Mouse (Mus musculus) forebrain, embryonic 14.5 days (tissue): ENCODE measurements around the gene Bicdl2. TPM values are rescaled to one million over a fixed set of nuclear protein-coding genes. Genes with fewer than 3 reads are reported as not detected.
A peak's percentile ranks its signal among the peaks of the same experiment; 100 is the strongest.

Experiments
- ATAC-seq: fragments of 200-750 bp; cut with Nextera tagmentation; 2 replicates; pipeline ENCODE4 v1.8.0; 2017; ENCODE audit warnings: mild to moderate bottlenecking, moderate library complexity
- DNase-seq: peaks from one replicate; pipeline ENCODE4 v3.0.0-alpha.2; 2015; ENCODE audit warnings: low spot score
- H3K27ac ChIP-seq: fragments of 300-500 bp; sonication (generic); 2 replicates; pipeline ENCODE4 v1.5.1; 2014; ENCODE audit warnings: low read depth, mild to moderate bottlenecking, control low read depth, low read length, moderate library complexity
- H3K27me3 ChIP-seq: fragments of 300-500 bp; sonication (generic); replicated peaks from 2 replicates; pipeline ENCODE4 v1.6.1; 2014; ENCODE audit warnings: low read length, control low read depth, mixed read lengths; ENCODE audit not compliant: control insufficient read depth, insufficient read depth
- H3K36me3 ChIP-seq: fragments of 300-500 bp; sonication (generic); 2 replicates; pipeline ENCODE4 v1.6.1; 2014; ENCODE audit warnings: low read length, control low read depth; ENCODE audit not compliant: control insufficient read depth, insufficient read depth
- H3K4me1 ChIP-seq: fragments of 300-500 bp; sonication (generic); 2 replicates; pipeline ENCODE4 v1.6.1; 2014; ENCODE audit warnings: antibody characterized with exemption, low read length, control low read depth; ENCODE audit not compliant: control insufficient read depth, insufficient read depth
- H3K4me2 ChIP-seq: fragments of 300-500 bp; sonication (generic); 2 replicates; pipeline ENCODE4 v1.6.1; 2014; ENCODE audit warnings: mild to moderate bottlenecking, control low read depth, low read length
- H3K4me3 ChIP-seq: fragments of 300-500 bp; sonication (generic); 2 replicates; pipeline ENCODE4 v1.5.1; 2014; ENCODE audit warnings: low read depth, low read length, control low read depth
- H3K9ac ChIP-seq: fragments of 300-500 bp; sonication (generic); 2 replicates; pipeline ENCODE4 v1.6.1; 2014; ENCODE audit warnings: mild to moderate bottlenecking, low read length, control low read depth, moderate library complexity
- H3K9me3 ChIP-seq: fragments of 300-500 bp; sonication (generic); replicated peaks from 2 replicates; pipeline ENCODE4 v1.6.1; 2016; ENCODE audit warnings: low read length, control low read depth, mixed read lengths; ENCODE audit not compliant: control insufficient read depth
- WGBS: fragments of 180-500 bp; shearing (Covaris S2); extraction: QIAGEN DNeasy Blood & Tissue Kit; methylation state at CpG from one replicate; pipeline ENCODE4 v1.1.7; 2014; 5-methylcytosine and 5-hydroxymethylcytosine counted together
- polyA plus RNA-seq: library from polyadenylated mRNA; unstranded; fragments of >200 nt; fragmentation: Nextera tagmentation; extraction: Ambion mirVana; gene quantifications from 2 replicates; pipeline ENCODE4 v1.2.1, GENCODE M21; 2014

The Bicdl2 gene
- polyA plus RNA-seq = not detected in 2 replicates

DNA sequence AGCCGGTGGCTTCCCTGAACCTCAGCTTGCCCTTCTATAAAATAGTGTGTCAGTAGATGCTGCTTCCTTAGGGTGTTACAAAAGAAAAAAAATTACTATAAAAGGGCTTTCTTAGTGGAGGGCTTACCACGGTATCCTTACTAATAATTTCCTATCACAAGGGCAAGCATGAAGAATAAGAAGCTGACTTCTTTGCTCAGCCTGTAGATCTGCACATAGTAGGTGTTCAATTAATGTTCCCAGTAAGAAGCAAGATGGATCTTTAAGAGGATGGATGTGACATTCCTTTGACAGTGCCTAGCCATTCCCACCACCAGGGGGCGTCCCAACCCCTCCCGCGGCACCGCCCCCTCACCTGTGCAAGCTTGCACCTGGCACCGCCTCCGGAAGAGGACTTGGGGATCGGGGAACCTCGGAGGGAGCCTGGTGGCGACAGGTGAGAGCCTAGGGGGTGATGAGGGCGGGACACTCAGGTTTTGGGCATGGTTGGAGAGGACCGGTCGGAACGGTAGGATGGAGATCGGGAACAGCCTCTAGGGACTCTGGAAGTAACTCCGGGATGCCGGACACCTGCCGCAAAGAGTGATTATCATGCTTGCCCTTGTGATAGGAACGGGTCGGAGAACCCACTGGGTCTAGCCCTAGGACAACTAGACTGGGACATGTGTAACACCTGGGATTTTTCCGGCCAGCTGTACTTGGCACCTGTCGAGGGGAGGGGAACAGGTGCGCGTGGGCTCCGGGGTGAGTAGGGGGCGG lies at the start of gene Bicdl2:
Gene Bicdl2 (plus strand): TSS at position 390 of the 759 bp plus-strand sequence.
- H3K27ac ChIP-seq = no peak within 1 kb of the TSS
- H3K4me3 ChIP-seq = no peak within 1 kb of the TSS
- H3K36me3 ChIP-seq = no peaks in the 10 kb centered on the region
- H3K27me3 ChIP-seq = peaks cover 34% of the 10 kb centered on the region
- no peak within 1 kb of the TSS for H3K9ac ChIP-seq
- no peak within 1 kb of the TSS for H3K4me2 ChIP-seq
- no peaks in the 10 kb centered on the region for H3K4me1 ChIP-seq
- no peak for DNase-seq
- no peak for ATAC-seq
- no peaks in the 10 kb centered on the region for H3K9me3 ChIP-seq
- 5% methylated on average over 27 of the region's 27 CpGs for WGBS

DNA sequence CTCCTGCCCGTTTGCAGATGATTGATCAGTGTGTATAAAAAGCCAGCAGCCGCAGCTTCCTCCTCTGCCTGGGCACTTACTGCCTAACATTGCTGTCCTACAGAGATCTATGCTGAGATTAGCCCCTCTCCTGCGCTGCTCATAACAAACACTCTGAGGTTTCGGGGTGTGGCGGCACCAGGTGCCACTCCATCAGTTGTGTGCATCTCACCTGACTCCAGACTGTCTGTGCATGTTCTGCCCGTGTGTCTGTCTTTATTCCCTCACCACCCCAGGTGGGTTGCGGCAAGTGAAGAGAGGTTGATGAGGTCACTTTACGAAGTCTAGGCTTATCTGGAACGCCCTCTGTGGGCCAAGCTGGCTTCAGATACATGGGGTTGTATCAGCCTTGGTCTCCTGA lies 43.2 kb upstream of the Bicdl2 start:
- ATAC-seq (no peak), DNase-seq (no peak)
- Histone ChIP-seq H3K9me3 (no peaks in the 10 kb centered on the region), H3K4me1 (no peaks in the 10 kb centered on the region), H3K4me2 (no peak overlapping the region), H3K36me3 (no peaks in the 10 kb centered on the region), H3K4me3 (no peak overlapping the region), H3K27ac (no peak overlapping the region), H3K27me3 (no peaks in the 10 kb centered on the region), H3K9ac (no peak overlapping the region)
- 76% methylated on average over 9 of the region's 9 CpGs for WGBS

DNA sequence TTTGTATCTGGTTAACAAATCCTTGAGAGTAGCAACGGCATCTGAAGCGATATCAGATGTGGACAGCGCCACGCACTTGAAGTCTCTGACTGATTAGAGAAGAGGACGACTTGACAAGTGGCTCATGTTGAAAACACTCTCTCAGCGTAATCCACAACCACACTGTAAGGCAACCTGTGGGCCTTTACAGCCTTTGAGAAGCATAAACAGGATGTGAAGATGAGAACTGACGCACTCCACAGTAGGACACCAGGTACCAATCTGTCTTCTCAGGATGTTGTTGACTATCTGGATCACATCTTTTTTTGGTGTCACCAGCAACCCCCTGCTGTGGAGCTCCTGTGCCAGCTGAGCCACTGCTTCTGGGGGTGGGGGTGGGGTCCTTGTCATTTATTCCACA lies 40.0 kb upstream of the Bicdl2 start:
- ATAC-seq (no peak), DNase-seq (no peak)
- WGBS = 85% methylated on average over 7 of the region's 7 CpGs
- Histone ChIP-seq H3K27ac (no peak overlapping the region), H3K4me2 (no peak overlapping the region), H3K36me3 (no peaks in the 10 kb centered on the region), H3K4me3 (no peak overlapping the region), H3K4me1 (no peaks in the 10 kb centered on the region), H3K9ac (no peak overlapping the region), H3K27me3 (no peaks in the 10 kb centered on the region), H3K9me3 (no peaks in the 10 kb centered on the region)

DNA sequence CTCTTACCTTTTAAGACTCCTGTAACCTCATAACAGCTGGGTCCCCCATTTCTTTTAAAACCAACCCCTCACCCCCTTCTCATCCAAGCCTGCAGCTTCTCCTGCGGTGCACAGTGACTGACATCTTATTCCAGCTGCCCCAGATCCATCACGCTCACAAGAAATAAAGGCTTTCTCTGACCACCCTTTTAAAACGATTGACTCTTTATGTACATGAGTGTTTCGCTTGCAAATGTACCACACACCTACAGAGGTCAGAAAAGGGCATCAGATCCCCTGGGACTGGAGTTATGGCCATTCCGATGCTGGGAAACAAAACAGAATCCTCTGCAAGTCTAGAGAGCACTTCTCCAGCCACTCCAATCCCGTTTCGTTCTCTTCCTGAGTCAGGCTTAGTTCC lies 32.5 kb upstream of the Bicdl2 start:
- Histone ChIP-seq H3K9me3 (no peaks in the 10 kb centered on the region), H3K27me3 (no peaks in the 10 kb centered on the region), H3K27ac (no peak overlapping the region), H3K4me2 (no peak overlapping the region), H3K9ac (no peak overlapping the region), H3K36me3 (no peaks in the 10 kb centered on the region), H3K4me3 (no peak overlapping the region), H3K4me1 (no peaks in the 10 kb centered on the region)
- DNase-seq (no peak), ATAC-seq (no peak)
- WGBS = 33% methylated on average over 7 of the region's 7 CpGs

DNA sequence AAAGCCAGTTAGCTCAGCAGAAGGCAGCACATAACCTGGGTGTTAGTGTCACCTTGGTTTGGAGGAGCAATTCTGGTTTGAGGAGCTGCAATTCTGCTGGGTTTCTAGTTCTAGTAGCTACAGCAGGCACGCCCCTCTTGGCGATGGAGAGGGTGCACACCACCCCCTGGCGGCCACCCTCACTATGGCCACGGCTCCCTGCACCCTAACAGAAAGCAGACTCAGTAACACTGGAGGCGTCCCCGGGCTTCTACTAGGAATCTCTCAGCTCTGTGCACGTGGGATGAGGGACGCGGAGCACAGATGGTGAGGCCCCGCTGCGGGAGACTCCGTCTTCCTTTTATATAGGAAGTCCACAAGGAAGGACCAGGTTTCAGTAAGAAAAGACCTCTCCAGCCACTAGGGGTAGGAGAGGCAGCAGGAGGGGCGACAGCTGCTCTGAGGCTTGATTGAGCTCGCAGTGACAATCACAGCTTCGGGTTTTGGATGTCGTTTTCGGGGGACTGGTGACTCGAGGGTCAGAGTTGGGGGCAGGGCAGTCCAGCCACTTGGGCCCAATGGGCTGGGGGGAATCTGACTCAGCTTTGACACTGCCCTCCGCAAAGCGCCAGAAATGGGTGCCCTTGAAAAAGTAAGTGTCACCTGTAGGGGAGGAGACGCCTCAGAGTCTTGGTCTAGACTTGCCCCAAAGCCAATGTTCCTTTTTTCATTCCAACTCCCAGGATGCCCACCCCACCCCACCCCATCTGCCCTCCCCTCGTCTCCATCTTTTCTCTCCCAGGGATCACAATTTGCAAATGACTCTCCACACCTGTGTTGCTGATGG lies 29.9 kb upstream of the Bicdl2 start:
- peak overlapping the region; percentile 29; the same call in 1 of the 2 replicates for H3K9ac ChIP-seq
- 18% methylated on average over 22 of the region's 22 CpGs for WGBS

DNA sequence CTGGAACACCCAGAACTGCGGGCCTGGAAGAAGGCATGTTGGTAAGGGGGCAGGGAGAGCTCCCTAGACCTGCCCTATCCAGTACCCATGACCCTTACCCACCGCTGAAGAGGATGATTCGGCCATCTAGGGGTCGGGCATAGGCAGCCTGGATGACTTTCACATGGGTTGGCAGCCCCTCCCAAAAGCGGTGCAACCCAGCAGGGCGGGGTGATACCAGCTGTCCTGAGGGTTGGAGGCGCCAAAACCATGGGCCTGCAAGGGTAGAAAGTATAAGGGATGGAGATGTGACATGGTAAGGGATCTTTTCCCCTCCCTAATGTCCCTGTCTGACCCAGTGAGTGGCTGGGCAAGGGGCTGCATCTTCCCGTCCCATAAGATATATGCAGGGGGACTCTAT lies 29.1 kb upstream of the Bicdl2 start:
- Histone ChIP-seq H3K4me1 (no peaks in the 10 kb centered on the region), H3K4me3 (no peak overlapping the region), H3K4me2 (no peak overlapping the region), H3K36me3 (no peaks in the 10 kb centered on the region), H3K27me3 (no peaks in the 10 kb centered on the region), H3K9ac (no peak overlapping the region), H3K9me3 (no peaks in the 10 kb centered on the region), H3K27ac (no peak overlapping the region)
- ATAC-seq (no peak), DNase-seq (no peak)
- WGBS = 88% methylated on average over 8 of the region's 8 CpGs

More for the DNA sequence above, 29.9 kb upstream of the Bicdl2 start:
- Histone ChIP-seq H3K36me3 (no peaks in the 10 kb centered on the region), H3K4me2 (peak overlapping the region; percentile 35), H3K4me1 (no peaks in the 10 kb centered on the region), H3K27ac (no peak overlapping the region), H3K9me3 (no peaks in the 10 kb centered on the region), H3K27me3 (no peaks in the 10 kb centered on the region), H3K4me3 (no peak overlapping the region)
- peak; percentile 70 for DNase-seq
- peak; percentile 86 for ATAC-seq

DNA sequence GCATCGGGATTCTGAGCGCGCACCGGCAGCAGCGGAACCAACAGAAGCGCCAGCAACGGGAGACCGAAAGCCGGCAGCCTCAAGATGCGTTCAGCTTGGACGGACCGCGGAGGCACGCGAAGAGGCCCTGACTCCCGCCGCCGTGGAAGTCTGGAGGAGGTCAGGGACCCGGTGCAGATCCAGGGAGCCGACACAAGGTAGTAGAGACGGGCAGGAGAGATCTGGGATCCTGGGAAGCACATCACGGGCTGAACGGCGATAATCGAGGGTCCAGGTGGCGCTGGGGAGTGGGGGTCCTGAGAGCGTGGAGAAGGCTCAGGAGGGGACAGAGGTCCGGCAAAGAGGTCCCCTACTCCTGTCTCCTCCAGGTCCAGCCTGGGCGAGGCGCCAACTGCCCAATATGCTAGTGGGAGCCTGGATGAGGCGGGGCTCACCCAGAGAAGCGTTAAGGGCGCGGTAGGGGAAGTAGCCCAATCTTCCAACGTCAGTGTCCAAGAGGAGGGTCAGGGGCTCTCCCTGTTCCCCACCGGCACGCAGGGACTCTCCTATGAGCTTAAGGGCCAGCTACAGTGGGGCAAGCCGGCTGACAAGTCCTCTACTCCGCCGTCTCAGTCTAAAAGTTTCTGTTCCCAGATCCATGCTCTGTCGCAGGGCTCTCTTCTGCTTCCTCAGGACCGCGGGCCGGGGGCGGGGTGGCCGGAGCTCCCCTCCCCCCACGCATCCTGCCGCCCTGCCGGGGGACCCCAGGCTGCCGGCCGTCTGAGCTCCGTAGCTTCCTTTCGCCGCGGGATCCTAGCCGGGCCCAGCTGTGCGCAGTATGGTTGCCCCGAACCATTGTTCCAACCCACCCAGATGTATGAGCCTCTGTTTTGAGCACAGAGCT lies 15.5 kb upstream of the Bicdl2 start, which contains the start of gene Mmp25:
Gene Mmp25 (minus strand): TSS at position 665 of the 883 bp plus-strand sequence.
- DNase-seq = peak; percentile 13
- H3K9me3 ChIP-seq = no peaks in the 10 kb centered on the region

DNA sequence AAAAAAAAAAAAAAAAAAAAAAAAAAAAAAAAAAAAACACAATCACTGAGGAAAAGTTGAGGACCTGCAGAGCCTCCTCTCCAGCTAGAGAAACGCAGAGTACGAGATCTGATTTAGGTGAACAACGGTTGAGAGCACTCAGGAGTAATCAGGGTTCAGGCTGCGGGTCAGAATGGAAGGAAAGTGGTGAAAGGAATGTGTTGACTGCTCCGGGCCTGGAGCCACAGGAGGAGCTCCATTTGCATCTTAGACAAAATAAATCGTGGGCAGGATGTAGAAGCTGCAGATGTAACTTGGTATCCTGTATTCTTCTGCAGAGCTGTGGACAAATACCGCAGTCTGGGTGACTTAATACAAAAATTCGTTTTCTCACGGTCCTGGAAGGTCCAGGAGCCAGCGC lies 14.4 kb upstream of the Bicdl2 start:
- Histone ChIP-seq H3K9ac (no peak overlapping the region), H3K4me2 (no peak overlapping the region), H3K9me3 (no peaks in the 10 kb centered on the region), H3K36me3 (no peaks in the 10 kb centered on the region), H3K27ac (no peak overlapping the region), H3K4me3 (no peak overlapping the region), H3K27me3 (peaks cover 16% of the 10 kb centered on the region), H3K4me1 (peaks cover 6% of the 10 kb centered on the region; the same call in 1 of the 2 replicates)
- WGBS = 32% methylated on average over 10 of the region's 10 CpGs
- DNase-seq (no peak), ATAC-seq (no peak)

More for the DNA sequence above, 15.5 kb upstream of the Bicdl2 start, which contains the start of gene Mmp25:
- Histone ChIP-seq H3K4me3 (peak within 1 kb of the TSS; percentile 30), H3K27me3 (peaks cover 16% of the 10 kb centered on the region), H3K4me1 (peaks cover 6% of the 10 kb centered on the region; the same call in 1 of the 2 replicates), H3K4me2 (peak within 1 kb of the TSS; percentile 58), H3K36me3 (no peaks in the 10 kb centered on the region), H3K27ac (no peak within 1 kb of the TSS), H3K9ac (peak within 1 kb of the TSS; percentile 48)
- 0 out of 2 replicates have a peak, but pooled peaks have one; percentile 15 for ATAC-seq
- WGBS = 1% methylated on average over 58 of the region's 58 CpGs
